Mouse (Mus musculus) erythroid progenitor cell, adult 5-6 weeks (primary cell): Measurements from ENCODE around the gene Ctsr. TPM values are rescaled to one million over a fixed set of nuclear protein-coding genes. Genes with fewer than 3 reads are reported as not detected.
"Not testable (repeated sequence)": the region's sequence is repeated elsewhere in the genome, so short reads cannot be mapped to it uniquely, and the experiment has no call there.

Source experiments
- ATAC-seq: replicated peaks from 2 replicates; pipeline ENCODE4 v1.8.0; 2016; ENCODE audit warnings: moderate number of reproducible peaks, mild to moderate bottlenecking, moderate TSS enrichment, inconsistent platforms; ENCODE audit not compliant: poor library complexity, low FRiP score, severe bottlenecking
- total RNA-seq, 2 experiments: library from RNA; stranded (forward) in 1 of 2; stranded (reverse) in 1 of 2; fragments of 150-400 nt in 1 of 2; fragments of 186-747, 209-891 nt in 1 of 2; gene quantifications; 2 replicates each; pipeline versions ENCODE4 v1.2.3 to v1.2.4; 2015 to 2017; ENCODE audit warnings: low replicate concordance in 2 of 2

Gene Ctsr
- not detected in 2 replicates for total RNA-seq (2015; ENCODE audit: low replicate concordance)
- not detected in 2 replicates for total RNA-seq (2017; ENCODE audit: low replicate concordance)

DNA sequence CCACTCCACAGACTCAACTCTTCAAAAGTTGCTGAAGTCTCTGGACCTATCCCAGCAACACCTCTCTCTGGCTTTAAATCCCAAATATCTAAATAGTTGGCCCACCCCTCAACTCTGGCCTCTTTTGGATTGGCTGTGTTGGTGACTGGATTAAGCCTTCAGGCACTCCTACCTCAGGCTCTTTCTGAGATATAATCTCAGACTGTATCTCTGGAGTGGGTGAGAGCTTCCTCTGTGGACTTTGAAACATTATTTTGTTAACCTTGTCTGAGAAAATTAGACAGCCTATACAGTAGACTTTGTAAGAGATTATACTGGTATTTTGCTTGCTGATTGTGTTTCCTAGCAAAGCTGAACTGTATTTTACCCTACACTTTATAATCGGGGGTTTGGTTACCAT, at the start of gene Ctsr:
Ctsr (minus strand) TSS at position 101 of the 400 bp plus-strand sequence.
- no peak for ATAC-seq

- no peak for ATAC-seq
Observed at GRCm38 (mm10) chr13:61203310-61203709, 39.3 kb upstream of the Ctsr start, which contains the start of gene Cts6. Cts6 (minus strand) TSS chr13:61203410.

- not testable (repeated sequence) for ATAC-seq
Observed at GRCm38 (mm10) chr13:61185151-61185933, 21.3 kb upstream of the Ctsr start.

DNA sequence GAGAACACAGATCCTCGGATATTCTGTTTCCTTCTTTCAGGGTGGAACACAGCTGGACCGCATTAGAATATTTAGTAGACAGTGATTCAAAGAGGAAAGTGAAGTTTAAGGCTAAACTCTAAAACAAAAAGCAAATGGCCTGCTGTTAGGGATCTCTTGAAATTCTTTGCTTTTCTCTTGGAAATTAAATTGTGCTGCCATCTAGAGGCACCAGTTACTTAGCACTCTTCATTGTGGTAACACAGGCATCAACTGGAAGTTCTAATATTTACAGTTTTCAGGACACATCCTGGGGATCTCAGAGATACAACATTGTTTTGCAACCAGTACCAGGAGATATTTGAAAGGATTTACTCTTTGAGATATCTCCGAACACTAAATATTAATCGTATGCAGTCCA, 566 bp upstream of the Ctsr start:
- no peak for ATAC-seq

Other genes with a start within 250 kb of the Ctsr start
- not detected in 2 replicates for gene Gm49393, start 228.7 kb downstream of the Ctsr start, total RNA-seq (2015; ENCODE audit: low replicate concordance)
- not detected in 2 replicates for gene Gm49393, start 228.7 kb downstream of the Ctsr start, total RNA-seq (2017; ENCODE audit: low replicate concordance)
- 3.2 TPM in 1 of 2 replicates, not detected in the other for gene Gm49391, start 227.7 kb downstream of the Ctsr start, total RNA-seq (2015; ENCODE audit: low replicate concordance)
- gene Gm49391, start 227.7 kb downstream of the Ctsr start, total RNA-seq (2017; ENCODE audit: low replicate concordance) = 3.0 TPM in 1 of 2 replicates, not detected in the other
- gene Ctla2a, start 227.6 kb downstream of the Ctsr start, total RNA-seq (2015; ENCODE audit: low replicate concordance) = 5.0 TPM in 1 of 2 replicates, not detected in the other
- gene Ctla2a, start 227.6 kb downstream of the Ctsr start, total RNA-seq (2017; ENCODE audit: low replicate concordance) = 0.53 and 10.9 TPM in 2 replicates
- gene Tpbpa, start 222.3 kb downstream of the Ctsr start, total RNA-seq (2015; ENCODE audit: low replicate concordance) = not detected in 2 replicates
- gene Tpbpa, start 222.3 kb downstream of the Ctsr start, total RNA-seq (2017; ENCODE audit: low replicate concordance) = not detected in 2 replicates
- gene Ctsj, start 158.3 kb downstream of the Ctsr start, total RNA-seq (2015; ENCODE audit: low replicate concordance) = not detected in 2 replicates
- gene Ctsj, start 158.3 kb downstream of the Ctsr start, total RNA-seq (2017; ENCODE audit: low replicate concordance) = not detected in 2 replicates
- gene Ctsq, start 123.6 kb downstream of the Ctsr start, total RNA-seq (2015; ENCODE audit: low replicate concordance) = not detected in 2 replicates
- not detected in 2 replicates for gene Ctsq, start 123.6 kb downstream of the Ctsr start, total RNA-seq (2017; ENCODE audit: low replicate concordance)
- not detected in 2 replicates for gene Cts6, start 39.2 kb upstream of the Ctsr start, total RNA-seq (2015; ENCODE audit: low replicate concordance)
- gene Cts6, start 39.2 kb upstream of the Ctsr start, total RNA-seq (2017; ENCODE audit: low replicate concordance) = not detected in 2 replicates
- not detected in 2 replicates for gene Cts8, start 91.1 kb upstream of the Ctsr start, total RNA-seq (2015; ENCODE audit: low replicate concordance)
- not detected in 2 replicates for gene Cts8, start 91.1 kb upstream of the Ctsr start, total RNA-seq (2017; ENCODE audit: low replicate concordance)
- gene Gm49398, start 124.6 kb upstream of the Ctsr start, total RNA-seq (2015; ENCODE audit: low replicate concordance) = not detected in 2 replicates
- gene Gm49398, start 124.6 kb upstream of the Ctsr start, total RNA-seq (2017; ENCODE audit: low replicate concordance) = not detected in 2 replicates
- gene Cts7, start 193.9 kb upstream of the Ctsr start, total RNA-seq (2015; ENCODE audit: low replicate concordance) = not detected in 2 replicates
- not detected in 2 replicates for gene Cts7, start 193.9 kb upstream of the Ctsr start, total RNA-seq (2017; ENCODE audit: low replicate concordance)